Mouse (Mus musculus): ENCODE measurements around the gene Golgb1.

- TF ChIP-seq CHD2 (IDR thresholded peaks at IDR 0.05; ENCODE audit: low read depth, low read length), result no peak
- TF ChIP-seq HCFC1 (IDR thresholded peaks at IDR 0.05; ENCODE audit: borderline replicate concordance, insufficient read depth, low read length), result no peak
These were observed 11.4 kb upstream of the Golgb1 start for GRCm38 (mm10) chr16:36863585-36863984.
